Mouse (Mus musculus) embryonic facial prominence, embryonic 12.5 days (tissue): Measurements from ENCODE around the gene Pip4k2a. TPM values are rescaled to one million over a fixed set of nuclear protein-coding genes. Genes with fewer than 3 reads are reported as not detected.

Experiments
- ATAC-seq: fragments of 200-750 bp; cut with Nextera tagmentation; 2 replicates; pipeline ENCODE4 v1.8.0; 2017; ENCODE audit not compliant: insufficient number of reproducible peaks, insufficient read depth, low FRiP score, low TSS enrichment
- H3K27ac ChIP-seq: fragments of 300-500 bp; sonication (generic); 2 replicates; pipeline ENCODE4 v1.5.1; 2016; ENCODE audit warnings: mild to moderate bottlenecking
- H3K27me3 ChIP-seq: fragments of 300-500 bp; sonication (generic); 2 replicates; pipeline ENCODE4 v1.6.1; 2016; ENCODE audit warnings: mild to moderate bottlenecking, moderate library complexity
- H3K36me3 ChIP-seq: fragments of 300-500 bp; sonication (generic); 2 replicates; pipeline ENCODE4 v1.6.1; 2016; ENCODE audit warnings: mild to moderate bottlenecking
- H3K4me1 ChIP-seq: fragments of 300-500 bp; sonication (generic); 2 replicates; pipeline ENCODE4 v1.6.1; 2016
- H3K4me2 ChIP-seq: fragments of 300-500 bp; sonication (generic); replicated peaks from 2 replicates; pipeline ENCODE4 v1.6.1; 2016; ENCODE audit warnings: mild to moderate bottlenecking, moderate library complexity
- H3K4me3 ChIP-seq: fragments of 300-500 bp; sonication (generic); 2 replicates; pipeline ENCODE4 v1.5.1; 2016; ENCODE audit warnings: mild to moderate bottlenecking
- H3K9ac ChIP-seq: fragments of 300-500 bp; sonication (generic); 2 replicates; pipeline ENCODE4 v1.6.1; 2016; ENCODE audit warnings: mild to moderate bottlenecking, moderate library complexity
- H3K9me3 ChIP-seq: fragments of 300-500 bp; sonication (generic); 2 replicates; pipeline ENCODE4 v1.6.1; 2016; ENCODE audit warnings: mild to moderate bottlenecking, moderate library complexity
- WGBS: fragments of 180-500 bp; shearing (Covaris S2); methylation state at CpG from one replicate; pipeline ENCODE4 v1.1.7; 2016; 5-methylcytosine and 5-hydroxymethylcytosine counted together
- polyA plus RNA-seq: library from polyadenylated mRNA; unstranded; fragments of >200 nt; fragmentation: Nextera tagmentation; extraction: Ambion mirVana; gene quantifications from 2 replicates; pipeline ENCODE4 v1.2.1, GENCODE M21; 2016

The Pip4k2a gene
- polyA plus RNA-seq, 1 experiment from 2014 or later = 10.2 TPM

DNA sequence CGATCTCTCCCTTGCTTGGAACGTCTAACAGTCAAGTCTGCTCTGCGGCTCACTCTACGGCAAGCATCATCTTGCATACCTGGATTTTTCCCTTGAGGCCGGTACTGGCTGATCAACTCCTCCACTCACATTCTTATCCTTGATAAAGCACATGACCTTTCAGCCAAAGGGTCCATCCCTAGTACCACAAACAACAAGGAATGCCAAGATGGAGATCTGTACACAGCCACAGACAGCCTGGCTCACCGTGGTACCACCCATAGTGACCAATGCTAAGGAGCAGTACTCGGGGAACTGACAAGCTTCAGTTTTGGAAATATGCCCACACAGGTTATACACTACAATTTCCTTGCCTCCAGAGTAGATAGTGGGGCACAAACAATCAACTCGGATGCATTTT is 123.9 kb downstream of the Pip4k2a start:
- H3K27me3 ChIP-seq = no peaks in the 10 kb centered on the region
- H3K9ac ChIP-seq = no peak overlapping the region
- no peak for ATAC-seq
- 78% methylated on average over 8 of the region's 8 CpGs for WGBS
- H3K4me3 ChIP-seq = no peak overlapping the region
- no peaks in the 10 kb centered on the region for H3K4me1 ChIP-seq
- H3K36me3 ChIP-seq = no peaks in the 10 kb centered on the region
- H3K9me3 ChIP-seq = no peaks in the 10 kb centered on the region
- H3K27ac ChIP-seq = no peak overlapping the region
- no peak overlapping the region for H3K4me2 ChIP-seq

DNA sequence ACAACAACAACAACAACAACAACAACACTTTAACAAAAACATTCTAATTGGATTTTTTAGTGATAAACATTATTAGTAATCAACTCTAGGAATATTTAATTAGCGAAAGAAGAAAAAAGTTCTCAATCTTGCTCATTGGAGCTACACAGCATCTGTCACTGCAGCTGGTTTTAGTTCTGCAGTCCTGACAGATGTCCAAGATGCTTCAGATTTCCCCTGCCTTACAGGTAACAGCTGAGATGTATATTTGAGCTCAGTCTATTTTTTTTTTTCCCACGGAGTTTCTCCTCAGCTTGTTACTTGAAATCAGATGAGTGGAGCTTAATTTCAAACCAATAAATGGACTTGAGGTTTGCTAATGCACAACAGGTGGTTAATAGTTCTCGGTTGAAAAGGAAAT is 124.5 kb downstream of the Pip4k2a start:
- Histone ChIP-seq H3K4me2 (no peak overlapping the region), H3K9ac (no peak overlapping the region), H3K27ac (no peak overlapping the region), H3K27me3 (no peaks in the 10 kb centered on the region), H3K36me3 (no peaks in the 10 kb centered on the region), H3K9me3 (no peaks in the 10 kb centered on the region), H3K4me3 (no peak overlapping the region), H3K4me1 (no peaks in the 10 kb centered on the region)
- ATAC-seq = no peak
- 49% methylated on average over 3 of the region's 3 CpGs for WGBS

GRCm38 (mm10) chr2:18872797-18873196 is 125.1 kb downstream of the Pip4k2a start:
- no peaks in the 10 kb centered on the region for H3K9me3 ChIP-seq
- no peak for ATAC-seq
- no peak overlapping the region for H3K9ac ChIP-seq
- H3K27ac ChIP-seq = no peak overlapping the region
- H3K27me3 ChIP-seq = no peaks in the 10 kb centered on the region
- H3K4me2 ChIP-seq = no peak overlapping the region
- H3K36me3 ChIP-seq = no peaks in the 10 kb centered on the region
- H3K4me3 ChIP-seq = no peak overlapping the region
- WGBS = 7% methylated on average over 2 of the region's 2 CpGs
- H3K4me1 ChIP-seq = no peaks in the 10 kb centered on the region

DNA sequence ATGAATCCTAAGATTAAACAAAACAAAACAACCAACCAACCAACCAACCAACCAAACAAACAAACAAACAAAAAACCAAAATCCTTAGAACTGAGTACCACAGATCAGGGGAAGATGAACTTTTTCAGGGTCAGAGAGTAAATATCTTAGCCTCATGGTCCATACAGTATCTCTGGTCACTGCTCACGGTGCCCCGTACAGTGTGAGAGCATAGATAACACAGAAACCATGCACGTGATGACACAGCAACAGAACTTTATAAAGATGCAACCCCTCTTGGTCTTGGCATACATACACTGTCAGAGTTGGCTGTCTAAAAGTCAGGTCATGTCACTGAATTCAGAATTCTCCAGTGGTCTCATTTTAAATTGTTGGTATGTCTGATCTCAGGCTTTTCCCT is 126.8 kb downstream of the Pip4k2a start:
- no peaks in the 10 kb centered on the region for H3K9me3 ChIP-seq
- WGBS = 95% methylated on average over 3 of the region's 3 CpGs

GRCm38 (mm10) chr2:18867069-18867468 is 130.9 kb downstream of the Pip4k2a start:
- no peaks in the 10 kb centered on the region for H3K4me1 ChIP-seq
- 91% methylated on average over 2 of the region's 2 CpGs for WGBS
- H3K4me3 ChIP-seq = no peak overlapping the region
- 0 out of 2 replicates have a peak, but pooled peaks cover 6% of the 10 kb centered on the region for H3K27me3 ChIP-seq
- no peak overlapping the region for H3K27ac ChIP-seq
- H3K36me3 ChIP-seq = no peaks in the 10 kb centered on the region; the same call in 1 of the 2 replicates
- no peak overlapping the region for H3K9ac ChIP-seq
- ATAC-seq = no peak
- H3K9me3 ChIP-seq = no peaks in the 10 kb centered on the region
- H3K4me2 ChIP-seq = no peak overlapping the region

More for the DNA sequence above, 126.8 kb downstream of the Pip4k2a start:
- Histone ChIP-seq H3K4me1 (no peaks in the 10 kb centered on the region), H3K9ac (no peak overlapping the region), H3K27ac (no peak overlapping the region), H3K36me3 (no peaks in the 10 kb centered on the region), H3K4me3 (no peak overlapping the region), H3K4me2 (no peak overlapping the region), H3K27me3 (no peaks in the 10 kb centered on the region)
- no peak for ATAC-seq

- 88% methylated on average over 5 of the region's 5 CpGs for WGBS
- Histone ChIP-seq H3K36me3 (no peaks in the 10 kb centered on the region; the same call in 1 of the 2 replicates), H3K4me3 (no peak overlapping the region), H3K9ac (no peak overlapping the region), H3K27me3 (0 out of 2 replicates have a peak, but pooled peaks cover 6% of the 10 kb centered on the region), H3K4me1 (peaks cover 6% of the 10 kb centered on the region; the same call in 1 of the 2 replicates), H3K9me3 (no peaks in the 10 kb centered on the region), H3K27ac (no peak overlapping the region), H3K4me2 (no peak overlapping the region)
- no peak for ATAC-seq
Observed at GRCm38 (mm10) chr2:18864719-18865118, 133.2 kb downstream of the Pip4k2a start.

DNA sequence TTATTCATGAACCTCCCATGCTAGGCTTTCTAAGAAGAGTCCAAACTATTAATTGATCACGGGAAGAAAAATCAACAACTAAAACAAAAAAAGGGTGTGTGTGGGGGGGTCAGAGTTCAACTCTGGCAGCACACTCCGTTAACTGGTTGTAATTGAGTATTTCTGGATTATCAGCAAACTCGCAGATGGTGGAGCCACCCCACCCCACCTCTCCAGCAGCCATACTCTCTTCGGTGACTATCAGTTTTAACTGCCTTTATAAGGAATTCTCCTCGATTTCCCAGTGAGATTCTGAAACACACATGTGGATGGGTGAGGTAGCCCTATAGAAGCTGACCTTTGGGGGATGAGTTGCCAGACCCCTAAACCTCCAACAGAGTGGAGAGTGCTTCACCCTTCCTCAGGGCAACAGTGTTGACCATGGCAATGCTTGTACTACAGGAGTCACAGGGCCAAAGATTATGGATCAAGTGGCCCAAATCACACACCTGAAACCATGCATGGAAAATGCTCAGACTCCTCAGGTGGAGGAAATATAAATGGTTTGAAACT is 136.2 kb downstream of the Pip4k2a start:
- ATAC-seq = no peak
- H3K36me3 ChIP-seq = no peaks in the 10 kb centered on the region; the same call in 1 of the 2 replicates
- H3K27ac ChIP-seq = no peak overlapping the region
- 0 out of 2 replicates have a peak, but pooled peaks cover 6% of the 10 kb centered on the region for H3K27me3 ChIP-seq
- no peak overlapping the region for H3K9ac ChIP-seq
- peaks cover 12% of the 10 kb centered on the region for H3K4me1 ChIP-seq
- no peaks in the 10 kb centered on the region for H3K9me3 ChIP-seq
- no peak overlapping the region for H3K4me3 ChIP-seq
- H3K4me2 ChIP-seq = no peak overlapping the region
- WGBS = 63% methylated on average over 5 of the region's 5 CpGs

DNA sequence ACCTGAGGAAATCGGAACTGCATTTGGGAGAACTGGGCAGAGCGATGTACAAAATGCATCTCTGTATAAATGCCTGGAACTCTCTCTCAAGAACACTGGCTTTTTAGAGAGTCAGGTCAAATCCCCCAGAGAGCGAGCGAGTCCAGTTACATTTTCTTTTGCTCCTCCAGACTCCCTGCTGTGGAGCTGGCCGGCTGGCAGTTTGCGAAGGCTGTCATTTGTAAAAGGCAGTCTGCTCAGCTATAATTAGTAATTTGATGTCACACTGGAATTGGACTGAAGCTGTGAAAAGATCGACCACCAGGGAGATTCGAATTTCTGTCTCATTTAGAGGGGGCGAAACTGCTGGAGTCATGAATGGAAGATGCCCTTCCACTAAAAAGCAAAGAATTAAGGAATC is 137.2 kb downstream of the Pip4k2a start:
- no peaks in the 10 kb centered on the region for H3K9me3 ChIP-seq
- H3K4me1 ChIP-seq = peaks cover 15% of the 10 kb centered on the region
- ATAC-seq = no peak
- H3K4me3 ChIP-seq = no peak overlapping the region
- H3K27ac ChIP-seq = no peak overlapping the region
- WGBS = 13% methylated on average over 9 of the region's 9 CpGs
- H3K4me2 ChIP-seq = no peak overlapping the region
- no peaks in the 10 kb centered on the region; the same call in 1 of the 2 replicates for H3K36me3 ChIP-seq
- no peak overlapping the region for H3K9ac ChIP-seq
- H3K27me3 ChIP-seq = 0 out of 2 replicates have a peak, but pooled peaks cover 6% of the 10 kb centered on the region

GRCm38 (mm10) chr2:18857952-18858351 is 140.0 kb downstream of the Pip4k2a start:
- Histone ChIP-seq H3K27me3 (no peaks in the 10 kb centered on the region), H3K4me1 (peaks cover 15% of the 10 kb centered on the region), H3K4me2 (no peak overlapping the region), H3K9me3 (no peaks in the 10 kb centered on the region), H3K36me3 (no peaks in the 10 kb centered on the region; the same call in 1 of the 2 replicates), H3K27ac (no peak overlapping the region), H3K4me3 (no peak overlapping the region), H3K9ac (no peak overlapping the region)
- no peak for ATAC-seq
- WGBS = 65% methylated on average over 3 of the region's 3 CpGs

GRCm38 (mm10) chr2:18856461-18856860 is 141.5 kb downstream of the Pip4k2a start:
- no peak for ATAC-seq
- no peak overlapping the region for H3K9ac ChIP-seq
- H3K4me1 ChIP-seq = peaks cover 15% of the 10 kb centered on the region
- no peak overlapping the region for H3K27ac ChIP-seq
- no peaks in the 10 kb centered on the region for H3K27me3 ChIP-seq
- no peak overlapping the region for H3K4me2 ChIP-seq
- H3K9me3 ChIP-seq = no peaks in the 10 kb centered on the region
- no peaks in the 10 kb centered on the region for H3K36me3 ChIP-seq
- 58% methylated on average over 13 of the region's 13 CpGs for WGBS
- no peak overlapping the region for H3K4me3 ChIP-seq

GRCm38 (mm10) chr2:18855246-18855645 is 142.7 kb downstream of the Pip4k2a start:
- Histone ChIP-seq H3K27me3 (no peaks in the 10 kb centered on the region), H3K36me3 (no peaks in the 10 kb centered on the region), H3K4me3 (no peak overlapping the region), H3K4me2 (no peak overlapping the region), H3K9ac (no peak overlapping the region), H3K27ac (no peak overlapping the region), H3K4me1 (peaks cover 9% of the 10 kb centered on the region), H3K9me3 (no peaks in the 10 kb centered on the region)
- ATAC-seq = no peak; the same call in 1 of the 2 replicates
- WGBS = 66% methylated on average over 8 of the region's 8 CpGs

DNA sequence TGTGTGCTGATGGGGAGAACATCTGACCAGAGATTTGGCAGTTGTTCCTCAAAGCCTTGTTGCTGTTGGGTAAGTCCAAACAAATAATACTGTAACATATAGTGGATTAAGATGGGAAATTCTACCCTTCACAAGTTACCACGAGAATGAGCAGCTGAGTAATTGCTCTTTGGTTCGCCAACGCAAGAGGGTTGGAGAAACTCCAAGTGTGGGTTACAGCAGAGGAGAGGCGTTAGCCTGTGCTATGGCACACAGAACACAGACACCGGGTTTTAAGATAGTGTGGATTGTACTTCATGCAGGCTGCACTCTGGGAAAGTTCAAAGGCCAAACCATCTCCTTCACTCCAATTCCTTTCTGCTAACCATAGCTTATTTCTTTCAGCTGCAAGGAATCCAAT is 144.6 kb downstream of the Pip4k2a start:
- Histone ChIP-seq H3K4me3 (no peak overlapping the region), H3K9ac (no peak overlapping the region), H3K27me3 (no peaks in the 10 kb centered on the region), H3K4me1 (peaks cover 9% of the 10 kb centered on the region), H3K4me2 (no peak overlapping the region), H3K36me3 (no peaks in the 10 kb centered on the region), H3K9me3 (no peaks in the 10 kb centered on the region), H3K27ac (no peak overlapping the region)
- WGBS = 82% methylated on average over 5 of the region's 5 CpGs
- ATAC-seq = no peak
